ENCODE assay signal across 7 mouse cellular contexts in genomic region chr16:3933536-3933935, GRCm38 (mm10).
"Had no signal": no experiment of that assay in that cellular context is flagged by ENCODE, and none has a peak within 500 bp of the region (broad histone marks: within the 10 kb centered on the region; RNA-seq: fewer than 3 reads in every experiment).

No protein-coding gene starts in this region.

- H3K4me3 ChIP-seq: limb, embryonic 12.5 days; midbrain, embryonic 10.5 days; neural tube, embryonic 12.5 days had no signal

- H3K4me1 ChIP-seq: limb, embryonic 12.5 days; midbrain, embryonic 10.5 days; neural tube, embryonic 12.5 days had no signal

- H3K9ac ChIP-seq: limb, embryonic 12.5 days; liver, embryonic 14.5 days; neural tube, embryonic 12.5 days had no signal

- H3K4me2 ChIP-seq: limb, embryonic 12.5 days; neural tube, embryonic 12.5 days had no signal

- H3K27me3 ChIP-seq: limb, embryonic 12.5 days; neural tube, embryonic 12.5 days had no signal

- H3K9me3 ChIP-seq: limb, embryonic 12.5 days; midbrain, embryonic 10.5 days; neural tube, embryonic 12.5 days had no signal

- H3K27ac ChIP-seq: limb, embryonic 12.5 days; liver, embryonic 14.5 days; midbrain, embryonic 10.5 days; neural tube, embryonic 12.5 days; stomach, postnatal 0 days had no signal

- DNase-seq: midbrain, embryonic 14.5 days; thymus, postnatal 4 days had no signal
